Mouse (Mus musculus): ENCODE results near the gene Cpne2. TPM values are rescaled to one million over a fixed set of nuclear protein-coding genes. Genes with fewer than 3 reads are reported as not detected.

Cpne2 gene
- polyA plus RNA-seq, 1 experiment from 2014 or later, result 7.4 TPM

DNA sequence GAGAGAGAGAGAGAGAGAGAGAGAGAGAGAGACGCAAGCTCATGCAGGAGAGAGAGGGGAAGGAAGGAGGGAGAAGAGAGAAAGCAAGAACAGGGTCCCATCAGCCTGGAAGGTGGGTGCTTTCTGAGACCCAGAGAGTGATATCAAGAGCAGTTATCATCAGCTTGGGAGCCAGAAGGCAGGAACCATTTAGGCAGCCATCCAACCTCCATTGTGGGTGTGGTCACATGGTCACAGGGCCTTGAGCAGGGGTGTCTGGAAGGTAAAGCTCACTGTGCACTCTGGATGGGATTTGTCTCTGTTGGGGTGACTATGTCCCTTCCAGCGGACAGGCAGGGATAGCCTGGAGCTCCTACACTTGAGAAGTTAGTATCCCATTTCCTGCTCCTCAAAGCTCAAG, 7.2 kb downstream of the Cpne2 start:
- Histone ChIP-seq H3K36me3 (no peaks in the 10 kb centered on the region), H3K4me2 (replicated peaks) (no peak overlapping the region), H3K9me3 (no peaks in the 10 kb centered on the region), H3K4me3 (replicated peaks) (no peak overlapping the region), H3K27me3 (replicated peaks) (peaks cover 3% of the 10 kb centered on the region), H3K9ac (no peak overlapping the region), H3K27ac (no peak overlapping the region), H3K4me1 (replicated peaks) (no peaks in the 10 kb centered on the region)
- no peak for ATAC-seq
- 78% methylated on average over 2 of the region's 2 CpGs for WGBS

DNA sequence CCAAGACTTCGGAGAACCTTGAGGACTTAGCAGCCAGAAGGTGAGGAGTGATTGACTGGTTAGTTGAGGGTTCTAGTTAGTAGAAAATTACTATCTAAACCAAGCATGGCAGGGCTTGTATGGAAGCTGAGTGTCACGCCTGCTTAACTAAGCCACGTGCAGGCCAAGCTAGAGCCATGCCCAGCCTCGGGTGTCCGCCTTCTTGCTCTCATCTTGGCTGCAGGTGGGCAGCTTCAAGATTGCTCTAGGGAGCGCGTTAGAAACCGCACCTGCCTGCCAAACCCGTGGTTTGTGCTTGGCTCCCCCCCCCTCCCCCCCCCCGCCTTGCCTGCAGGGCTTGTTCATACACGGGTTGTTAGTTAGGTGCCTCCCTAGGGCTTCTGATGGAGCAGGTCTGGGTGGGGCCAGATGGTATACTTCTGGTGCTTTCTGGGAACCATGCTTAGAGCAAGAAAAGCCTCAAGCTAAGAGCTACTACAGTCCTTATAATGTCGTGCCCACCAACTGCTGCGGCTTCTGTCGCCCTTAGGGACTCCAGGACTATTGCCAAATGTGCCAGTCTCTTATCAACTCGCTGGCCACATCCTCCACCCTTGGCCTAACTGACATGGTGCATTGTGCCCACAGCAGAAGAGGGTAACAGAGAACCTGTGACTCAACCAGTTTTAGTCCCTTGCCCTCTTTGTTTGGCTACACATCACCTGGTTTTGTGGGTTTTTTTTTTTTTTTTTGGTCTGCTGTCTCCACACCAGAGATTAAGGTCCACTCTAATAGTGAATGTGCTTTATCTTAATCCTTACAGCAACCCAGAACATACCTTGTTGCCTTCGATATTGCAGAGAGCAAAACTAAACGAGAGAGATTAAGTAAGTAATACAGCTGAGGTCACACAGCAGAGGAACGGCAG, 8.4 kb downstream of the Cpne2 start:
- Histone ChIP-seq H3K36me3 (no peaks in the 10 kb centered on the region), H3K4me1 (replicated peaks) (no peaks in the 10 kb centered on the region), H3K9ac (no peak overlapping the region), H3K9me3 (no peaks in the 10 kb centered on the region), H3K4me3 (replicated peaks) (no peak overlapping the region), H3K4me2 (replicated peaks) (no peak overlapping the region), H3K27ac (no peak overlapping the region), H3K27me3 (replicated peaks) (no peaks in the 10 kb centered on the region)
- no peak for ATAC-seq
- 74% methylated on average over 18 of the region's 18 CpGs for WGBS

DNA sequence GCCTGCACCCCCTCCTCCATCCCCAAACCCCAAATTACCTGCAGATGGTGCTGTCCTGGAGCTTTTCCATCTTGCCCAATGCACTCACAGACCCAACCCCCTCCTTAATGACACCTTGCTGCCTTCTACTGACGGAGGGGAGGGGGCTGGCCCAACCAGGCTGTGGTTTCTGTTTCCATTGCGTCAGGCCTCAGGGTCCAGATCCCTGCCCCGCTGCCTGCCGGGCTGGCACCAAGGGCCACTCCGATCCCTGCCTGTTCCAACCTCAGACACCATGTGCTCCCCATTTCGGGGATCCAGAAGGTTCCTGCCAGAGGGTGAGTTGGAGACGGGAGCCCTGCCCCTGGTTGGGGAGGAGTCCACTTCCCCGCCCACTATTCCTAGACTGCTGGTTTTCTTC, 11.2 kb downstream of the Cpne2 start:
- no peak overlapping the region for H3K4me2 ChIP-seq (replicated peaks)
- H3K27me3 ChIP-seq (replicated peaks), result no peaks in the 10 kb centered on the region
- H3K9me3 ChIP-seq, result no peaks in the 10 kb centered on the region
- WGBS, result 49% methylated on average over 8 of the region's 8 CpGs
- no peak overlapping the region for H3K27ac ChIP-seq
- no peak for ATAC-seq
- no peak overlapping the region for H3K9ac ChIP-seq
- no peaks in the 10 kb centered on the region for H3K36me3 ChIP-seq
- no peaks in the 10 kb centered on the region for H3K4me1 ChIP-seq (replicated peaks)
- H3K4me3 ChIP-seq (replicated peaks), result no peak overlapping the region

DNA sequence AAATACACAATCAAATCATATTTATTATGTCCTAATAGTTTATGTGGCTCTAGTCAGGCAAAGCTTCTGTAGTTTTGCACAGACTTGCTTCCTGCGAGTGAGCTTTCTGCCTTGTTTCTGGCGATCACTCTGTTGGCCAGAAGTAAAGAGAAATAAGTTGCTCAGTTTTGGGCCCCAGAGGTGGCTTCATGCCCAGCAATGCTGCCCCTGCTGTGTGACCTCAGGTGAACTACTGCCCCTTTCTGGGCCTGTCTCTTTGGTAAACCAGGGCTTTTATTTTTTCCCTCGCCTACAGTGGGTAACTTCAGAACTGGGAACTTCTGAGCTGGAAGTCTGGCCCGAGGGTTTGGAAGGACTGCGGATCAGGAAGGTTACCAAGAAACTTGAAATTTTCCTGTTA, 16.3 kb downstream of the Cpne2 start:
- H3K36me3 ChIP-seq, result no peaks in the 10 kb centered on the region

DNA sequence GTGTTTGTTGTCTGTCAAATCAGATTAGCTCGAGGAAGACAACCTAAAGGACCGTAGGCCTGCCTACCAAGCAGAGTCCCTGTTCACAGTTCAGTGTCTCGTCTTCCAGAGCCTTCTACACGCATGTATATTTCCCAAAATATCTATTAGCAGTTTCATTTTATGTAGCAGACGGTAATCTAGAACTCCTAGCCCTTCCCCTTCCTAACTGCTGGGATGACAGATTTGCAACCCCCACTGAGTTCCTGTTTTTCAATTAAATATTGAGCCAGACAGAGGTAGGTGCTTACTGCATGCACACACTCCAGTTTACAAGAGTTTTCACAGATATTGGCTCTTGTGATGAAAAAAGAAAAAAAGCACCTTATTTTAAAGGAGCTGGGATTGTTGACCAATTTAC, 16.7 kb downstream of the Cpne2 start:
- ATAC-seq, result no peak
- H3K4me3 ChIP-seq (replicated peaks), result no peak overlapping the region
- WGBS, result 63% methylated on average over 5 of the region's 5 CpGs
- H3K9me3 ChIP-seq, result no peaks in the 10 kb centered on the region
- H3K27me3 ChIP-seq (replicated peaks), result no peaks in the 10 kb centered on the region
- H3K4me1 ChIP-seq (replicated peaks), result no peaks in the 10 kb centered on the region
- no peaks in the 10 kb centered on the region for H3K36me3 ChIP-seq
- H3K9ac ChIP-seq, result no peak overlapping the region
- H3K27ac ChIP-seq, result no peak overlapping the region
- no peak overlapping the region for H3K4me2 ChIP-seq (replicated peaks)

More for the DNA sequence above, 16.3 kb downstream of the Cpne2 start:
- Histone ChIP-seq H3K9ac (no peak overlapping the region), H3K9me3 (no peaks in the 10 kb centered on the region), H3K27ac (no peak overlapping the region), H3K4me1 (replicated peaks) (no peaks in the 10 kb centered on the region), H3K27me3 (replicated peaks) (no peaks in the 10 kb centered on the region), H3K4me2 (replicated peaks) (no peak overlapping the region), H3K4me3 (replicated peaks) (no peak overlapping the region)
- ATAC-seq, result no peak
- WGBS, result 74% methylated on average over 5 of the region's 5 CpGs

DNA sequence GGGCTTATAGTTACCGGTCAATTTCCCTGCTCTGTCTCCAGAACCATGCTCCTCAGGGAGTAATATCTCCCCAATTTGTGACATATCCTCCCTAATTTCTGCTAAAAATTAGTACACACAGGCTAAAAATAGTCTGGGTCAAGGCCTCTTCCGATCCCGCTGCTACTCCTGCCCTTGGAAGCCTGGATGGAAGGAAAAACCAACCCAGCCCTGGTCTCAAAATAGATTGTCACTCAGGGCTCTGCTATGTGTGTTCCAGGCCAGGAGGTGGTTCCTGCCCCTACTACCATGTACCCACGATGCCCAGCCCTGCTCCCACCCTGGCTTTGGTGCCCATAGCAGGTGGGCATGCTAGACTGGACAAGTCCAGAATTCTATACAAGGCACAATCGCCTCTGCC, 17.2 kb downstream of the Cpne2 start:
- no peak overlapping the region for H3K9ac ChIP-seq
- H3K27me3 ChIP-seq (replicated peaks), result no peaks in the 10 kb centered on the region
- 77% methylated on average over 5 of the region's 5 CpGs for WGBS
- ATAC-seq, result no peak
- H3K36me3 ChIP-seq, result no peaks in the 10 kb centered on the region
- H3K4me1 ChIP-seq (replicated peaks), result no peaks in the 10 kb centered on the region
- no peaks in the 10 kb centered on the region for H3K9me3 ChIP-seq
- H3K27ac ChIP-seq, result no peak overlapping the region
- H3K4me3 ChIP-seq (replicated peaks), result no peak overlapping the region
- H3K4me2 ChIP-seq (replicated peaks), result no peak overlapping the region

DNA sequence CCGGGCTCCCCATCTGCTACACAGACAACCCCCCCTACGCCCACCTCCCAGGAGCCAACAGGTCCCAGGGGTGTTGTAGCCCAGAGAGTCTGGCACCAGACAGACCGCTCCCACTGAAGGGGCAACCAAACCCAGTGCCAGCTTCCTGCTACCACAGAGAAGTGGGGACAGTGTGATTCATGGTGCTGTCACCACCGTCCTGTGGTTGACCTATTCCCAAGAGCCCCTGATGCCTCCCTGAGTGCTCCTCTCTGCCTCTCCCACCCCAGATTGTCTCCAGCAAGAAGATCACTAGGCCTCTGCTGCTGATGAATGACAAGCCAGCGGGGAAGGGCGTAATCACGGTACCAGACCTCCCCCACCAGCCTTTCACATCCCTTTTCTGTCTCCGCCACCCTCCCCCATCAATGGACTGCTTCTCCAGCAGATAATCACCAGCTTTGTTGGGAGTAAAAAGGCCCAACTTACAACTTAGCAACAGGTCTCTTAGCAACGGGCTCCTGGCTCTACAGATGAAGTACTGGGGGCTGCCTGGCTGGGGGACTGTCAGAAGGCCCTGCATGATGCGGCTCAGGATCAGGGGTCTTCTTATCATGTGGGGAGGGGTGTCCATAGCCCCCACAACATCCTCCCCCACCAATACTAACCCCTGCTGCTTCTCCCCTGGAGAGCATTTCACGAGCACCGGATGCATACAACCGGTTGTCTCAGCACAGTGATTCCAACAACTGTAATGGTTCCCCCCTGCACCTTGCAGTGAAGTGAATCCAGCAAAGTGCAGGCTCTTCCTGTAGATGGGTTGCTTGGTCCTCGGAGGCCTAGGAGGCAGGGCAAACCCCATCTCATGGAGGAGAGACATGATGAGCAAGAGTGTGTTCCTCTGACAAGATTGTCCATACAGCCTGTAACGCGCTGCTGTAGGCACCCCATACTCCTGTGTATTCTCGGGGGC, 19.0 kb downstream of the Cpne2 start:
- no peaks in the 10 kb centered on the region for H3K36me3 ChIP-seq
- no peaks in the 10 kb centered on the region for H3K4me1 ChIP-seq (replicated peaks)
- no peak overlapping the region for H3K27ac ChIP-seq
- H3K9ac ChIP-seq, result no peak overlapping the region
- 56% methylated on average over 17 of the region's 17 CpGs for WGBS
- no peak overlapping the region for H3K4me3 ChIP-seq (replicated peaks)
- ATAC-seq, result 0 out of 2 replicates have a peak, but pooled peaks have one; percentile 43
- no peaks in the 10 kb centered on the region for H3K27me3 ChIP-seq (replicated peaks)
- H3K9me3 ChIP-seq, result no peaks in the 10 kb centered on the region
- no peak overlapping the region for H3K4me2 ChIP-seq (replicated peaks)

DNA sequence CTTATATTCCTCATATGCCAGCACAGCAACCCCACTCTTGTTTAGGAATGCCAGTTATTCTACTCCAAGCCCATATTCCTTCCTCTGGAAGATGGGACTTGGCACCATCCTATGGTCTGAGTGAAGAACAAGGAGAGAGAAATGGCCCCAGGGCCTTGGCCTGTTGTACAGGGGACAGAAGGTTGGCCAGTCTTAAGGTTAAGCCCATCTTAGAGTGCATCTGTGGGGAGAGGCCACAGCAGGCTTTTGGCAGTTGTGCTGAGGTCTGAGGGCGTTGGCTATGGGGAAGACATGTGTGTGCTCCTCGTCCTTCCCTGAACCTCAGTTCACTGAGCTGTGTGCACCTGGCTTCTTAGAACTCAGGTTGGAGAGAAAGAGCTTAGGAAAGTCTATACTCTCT, 19.9 kb downstream of the Cpne2 start:
- Histone ChIP-seq H3K4me2 (replicated peaks) (no peak overlapping the region), H3K27me3 (replicated peaks) (no peaks in the 10 kb centered on the region), H3K36me3 (no peaks in the 10 kb centered on the region), H3K4me3 (replicated peaks) (no peak overlapping the region), H3K9me3 (no peaks in the 10 kb centered on the region), H3K9ac (no peak overlapping the region), H3K27ac (no peak overlapping the region), H3K4me1 (replicated peaks) (no peaks in the 10 kb centered on the region)
- ATAC-seq, result no peak
- 92% methylated on average over 2 of the region's 2 CpGs for WGBS

- H3K27me3 ChIP-seq (replicated peaks), result no peaks in the 10 kb centered on the region
- H3K27ac ChIP-seq, result no peak overlapping the region
- H3K9me3 ChIP-seq, result no peaks in the 10 kb centered on the region
- H3K9ac ChIP-seq, result no peak overlapping the region
- H3K4me1 ChIP-seq (replicated peaks), result no peaks in the 10 kb centered on the region
- H3K4me2 ChIP-seq (replicated peaks), result no peak overlapping the region
- 66% methylated on average over 3 of the region's 3 CpGs for WGBS
- no peak for ATAC-seq
- no peaks in the 10 kb centered on the region for H3K36me3 ChIP-seq
- no peak overlapping the region for H3K4me3 ChIP-seq (replicated peaks)
Measured at GRCm38 (mm10) chr8:94557281-94557680, 24.5 kb downstream of the Cpne2 start.

GRCm38 (mm10) chr8:94561256-94561655, 28.5 kb downstream of the Cpne2 start:
- Histone ChIP-seq H3K4me1 (replicated peaks) (no peaks in the 10 kb centered on the region), H3K9ac (no peak overlapping the region), H3K9me3 (no peaks in the 10 kb centered on the region), H3K36me3 (no peaks in the 10 kb centered on the region), H3K4me3 (replicated peaks) (no peak overlapping the region), H3K27me3 (replicated peaks) (no peaks in the 10 kb centered on the region), H3K27ac (no peak overlapping the region), H3K4me2 (replicated peaks) (no peak overlapping the region)
- ATAC-seq, result no peak; the same call in 1 of the 2 replicates
- 69% methylated on average over 5 of the region's 5 CpGs for WGBS

DNA sequence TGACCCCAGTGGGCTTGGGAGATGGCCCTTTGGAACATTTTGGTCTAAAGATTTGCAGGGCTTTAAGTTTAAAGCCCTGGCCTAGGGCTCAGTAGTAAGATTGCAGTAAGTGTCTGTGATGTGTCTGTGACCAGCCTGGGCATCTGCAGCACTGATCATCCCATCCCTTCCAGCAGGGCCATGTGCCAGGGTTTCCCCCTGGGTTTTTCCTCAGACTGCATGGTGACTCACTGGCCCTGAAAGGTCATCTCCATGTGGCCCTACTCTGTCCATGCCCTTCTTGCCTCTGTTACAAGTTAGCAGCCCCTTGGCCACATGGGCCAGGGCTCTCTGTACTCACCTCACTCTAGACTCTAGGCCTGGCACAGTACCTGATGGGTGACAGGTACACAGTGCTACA, 31.6 kb downstream of the Cpne2 start:
- H3K27ac ChIP-seq, result no peak overlapping the region
- no peak for ATAC-seq
- H3K4me3 ChIP-seq (replicated peaks), result no peak overlapping the region
- no peaks in the 10 kb centered on the region for H3K27me3 ChIP-seq (replicated peaks)
- H3K9ac ChIP-seq, result no peak overlapping the region
- H3K9me3 ChIP-seq, result no peaks in the 10 kb centered on the region
- no peaks in the 10 kb centered on the region for H3K4me1 ChIP-seq (replicated peaks)
- H3K36me3 ChIP-seq, result no peaks in the 10 kb centered on the region
- no peak overlapping the region for H3K4me2 ChIP-seq (replicated peaks)

GRCm38 (mm10) chr8:94566033-94566432, 33.2 kb downstream of the Cpne2 start:
- Histone ChIP-seq H3K9ac (no peak overlapping the region), H3K36me3 (no peaks in the 10 kb centered on the region), H3K9me3 (no peaks in the 10 kb centered on the region), H3K4me2 (replicated peaks) (no peak overlapping the region), H3K4me1 (replicated peaks) (no peaks in the 10 kb centered on the region), H3K27ac (no peak overlapping the region), H3K27me3 (replicated peaks) (no peaks in the 10 kb centered on the region), H3K4me3 (replicated peaks) (no peak overlapping the region)
- no peak for ATAC-seq
- 75% methylated on average over 6 of the region's 6 CpGs for WGBS
